Mouse (Mus musculus): ENCODE results near the gene Nlrc5.

Gene Nlrc5

DNA sequence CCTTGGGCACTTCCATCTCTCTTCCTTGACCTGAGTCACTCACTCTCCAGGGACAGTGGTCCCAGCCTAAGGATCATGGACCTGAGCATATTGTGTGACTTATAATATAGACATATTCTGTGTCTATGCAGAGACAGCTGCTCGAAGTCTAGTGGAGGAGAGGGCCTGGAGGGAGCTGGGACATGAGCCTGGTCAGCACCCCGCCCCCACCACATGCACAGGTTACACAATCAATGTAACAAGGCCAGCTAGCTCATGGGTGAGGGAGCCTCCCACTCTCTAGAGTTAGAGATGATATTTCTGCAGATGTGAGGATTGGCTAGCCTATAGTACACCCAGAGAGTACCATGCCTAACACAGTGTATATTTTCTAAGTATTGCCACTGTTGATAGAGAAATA, 36.6 kb downstream of the Nlrc5 start:
- no peak for DNase-seq (ENCODE audit: low spot score)

DNA sequence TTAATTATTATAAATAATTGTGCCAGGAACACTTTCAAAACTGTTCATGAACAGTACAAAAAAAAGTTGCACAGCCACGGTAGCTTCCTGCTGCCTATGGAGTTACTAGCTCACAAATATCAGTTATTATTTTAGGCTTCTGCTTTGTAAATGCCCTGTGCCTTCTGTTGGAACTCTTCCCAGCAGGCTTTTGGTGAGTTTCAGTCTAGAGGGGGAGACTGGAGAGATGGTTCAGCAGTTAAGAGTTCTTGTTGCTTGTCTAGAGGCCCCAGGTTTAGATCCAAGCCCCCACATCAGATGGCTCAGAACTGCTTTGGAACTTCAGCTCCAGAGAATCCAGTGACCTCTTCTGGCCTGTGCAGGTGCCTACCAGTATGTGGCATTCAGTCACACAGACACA, 37.1 kb downstream of the Nlrc5 start:
- DNase-seq (ENCODE audit: low spot score) = no peak

DNA sequence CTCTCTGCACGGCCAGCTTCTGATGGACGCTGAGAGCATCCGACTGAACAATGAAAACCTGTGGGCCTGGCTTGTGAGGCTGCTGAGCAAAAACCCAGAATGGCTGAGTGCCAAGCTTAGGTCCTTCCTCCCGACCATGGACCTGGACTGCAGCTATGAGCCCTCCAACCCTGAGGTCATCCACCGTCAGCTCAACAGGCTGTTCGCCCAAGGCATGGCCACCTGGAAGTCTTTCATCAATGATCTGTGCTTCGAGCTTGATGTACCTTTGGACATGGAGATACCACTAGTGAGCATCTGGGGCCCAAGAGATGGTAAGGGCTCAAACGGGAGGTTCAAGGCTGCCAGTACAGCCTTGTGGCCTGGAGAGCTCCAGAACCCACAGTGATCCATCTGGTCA, 38.6 kb downstream of the Nlrc5 start:
- DNase-seq (ENCODE audit: low spot score) = no peak

DNA sequence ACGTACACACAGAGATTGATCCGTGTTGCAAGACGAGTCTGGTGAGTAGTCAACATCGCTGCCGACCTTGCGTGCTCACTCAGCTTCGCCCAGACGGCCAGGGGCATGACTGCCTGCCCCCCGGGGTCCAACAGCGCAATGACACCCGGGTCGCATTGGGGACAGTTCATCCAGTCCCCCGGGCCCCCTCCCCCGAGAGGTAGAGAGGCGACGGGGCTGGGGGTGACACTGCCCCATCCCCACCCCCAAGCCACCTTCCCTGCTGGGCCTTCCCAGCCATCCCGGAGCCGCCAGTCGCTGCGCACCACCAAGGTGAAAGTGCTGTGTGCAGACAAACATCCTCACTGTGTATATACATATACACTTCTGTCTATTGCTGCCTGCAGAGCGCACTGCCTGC, 39.3 kb downstream of the Nlrc5 start:
- DNase-seq (ENCODE audit: low spot score) = no peak

DNA sequence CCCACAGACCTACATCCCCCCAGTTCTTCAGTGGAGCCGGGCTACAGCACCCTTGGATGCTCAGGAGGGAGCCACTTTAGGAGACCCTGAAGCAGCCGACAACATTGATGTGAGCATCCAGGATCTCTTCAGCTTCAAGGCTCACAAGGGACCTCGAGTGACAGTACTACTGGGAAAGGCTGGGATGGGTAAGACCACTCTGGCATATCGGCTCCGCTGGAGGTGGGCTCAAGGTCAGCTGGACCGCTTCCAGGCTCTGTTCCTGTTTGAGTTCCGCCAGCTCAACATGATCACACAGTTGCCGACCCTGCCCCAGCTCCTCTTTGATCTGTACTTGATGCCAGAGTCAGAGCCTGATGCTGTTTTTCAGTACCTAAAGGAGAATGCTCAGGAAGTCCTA, 41.6 kb downstream of the Nlrc5 start:
- DNase-seq (ENCODE audit: low spot score) = no peak

DNA sequence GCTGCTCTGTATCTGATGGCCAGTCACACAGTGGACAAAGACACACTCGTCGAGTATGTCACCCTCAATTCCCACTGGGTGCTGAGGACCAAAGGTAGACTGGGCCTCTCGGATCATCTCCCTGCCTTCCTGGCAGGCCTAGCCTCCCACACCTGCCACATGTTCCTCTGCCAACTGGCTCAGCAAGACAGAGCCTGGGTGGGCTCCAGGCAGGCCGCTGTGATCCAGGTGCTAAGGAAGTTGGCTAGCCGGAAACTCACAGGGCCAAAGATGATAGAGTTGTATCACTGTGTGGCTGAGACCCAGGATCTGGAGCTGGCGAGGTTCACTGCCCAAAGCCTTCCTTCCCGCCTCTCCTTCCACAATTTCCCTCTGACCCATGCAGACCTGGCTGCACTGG, 42.7 kb downstream of the Nlrc5 start:
- DNase-seq (ENCODE audit: low spot score) = no peak

DNA sequence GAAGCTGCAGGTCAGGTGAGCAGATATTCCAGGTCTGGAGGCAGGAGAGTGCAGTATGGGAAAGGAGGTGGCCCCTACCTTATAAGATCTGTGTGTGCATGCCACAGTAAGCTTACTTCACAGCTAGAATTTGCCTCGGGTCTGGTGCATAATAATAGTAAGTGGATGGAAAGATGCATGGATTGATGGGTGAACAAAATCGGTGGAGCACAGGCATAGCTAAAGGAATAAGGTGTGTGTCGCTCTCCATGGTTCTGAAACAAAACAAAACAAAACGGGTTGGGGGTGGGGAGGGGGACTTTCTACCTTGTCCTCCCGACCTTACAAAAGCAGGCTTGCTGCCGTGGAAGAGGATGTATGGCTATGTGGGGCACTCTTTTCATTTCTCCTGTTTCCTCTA, 47.9 kb downstream of the Nlrc5 start:
- no peak for DNase-seq (ENCODE audit: low spot score)

DNA sequence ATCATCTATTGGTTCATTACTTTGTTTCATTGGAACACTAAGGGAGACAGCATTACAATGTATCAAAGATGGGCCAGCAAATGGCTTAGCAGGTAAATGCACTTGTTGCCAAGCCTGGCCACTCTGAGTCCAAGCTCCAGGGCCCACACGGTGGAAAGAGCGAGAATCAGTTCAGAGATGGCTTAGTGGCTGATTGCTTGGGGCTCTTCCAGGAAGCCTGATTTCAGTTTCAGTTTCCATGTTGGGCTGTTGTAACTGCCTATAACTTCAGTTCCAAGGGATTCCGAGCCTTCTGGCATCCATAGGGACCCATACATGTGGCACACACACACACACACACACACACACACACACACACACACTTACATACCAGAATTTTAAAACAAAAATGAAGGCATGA, 51.1 kb downstream of the Nlrc5 start:
- no peak for DNase-seq (ENCODE audit: low spot score)

DNA sequence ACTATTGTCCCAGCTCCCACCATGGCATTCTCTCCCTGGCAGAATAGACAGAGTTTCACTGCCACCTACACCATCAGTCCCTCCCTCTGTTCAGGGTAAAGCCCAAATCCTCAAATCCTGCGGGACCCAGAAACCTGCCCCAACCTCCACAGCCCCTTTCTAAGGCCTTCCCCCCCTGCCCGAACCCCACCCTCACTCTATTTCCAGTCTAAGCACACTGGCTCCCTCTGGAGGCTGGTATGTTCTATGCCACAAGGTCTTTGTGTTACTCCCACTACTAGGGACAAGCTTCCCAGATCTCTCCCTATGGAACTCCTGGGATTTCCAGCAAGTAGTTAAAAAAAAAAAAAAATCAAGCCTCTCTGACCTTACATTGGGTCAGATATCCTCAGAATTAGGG, 51.7 kb downstream of the Nlrc5 start:
- DNase-seq (ENCODE audit: low spot score) = no peak

DNA sequence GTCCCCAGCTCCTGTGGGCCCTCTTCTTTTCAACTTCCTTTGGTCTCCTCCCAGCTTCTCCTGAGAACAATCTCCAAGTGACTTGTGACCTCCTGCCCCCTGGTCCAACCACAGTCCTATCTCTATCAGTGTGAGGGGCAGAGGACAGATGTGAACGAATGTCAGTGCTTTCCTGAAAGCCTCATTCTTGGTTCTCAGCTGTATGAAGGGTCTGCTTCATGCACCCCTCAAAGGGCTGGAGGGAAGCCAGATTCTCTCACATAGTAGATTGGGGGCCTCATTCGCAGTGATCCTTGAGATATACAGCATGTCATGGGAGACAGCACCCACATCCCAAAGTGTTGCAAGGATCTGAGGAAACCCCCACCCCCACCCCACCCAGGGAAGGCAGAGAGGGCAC, 53.9 kb downstream of the Nlrc5 start:
- no peak for DNase-seq (ENCODE audit: low spot score)

DNA sequence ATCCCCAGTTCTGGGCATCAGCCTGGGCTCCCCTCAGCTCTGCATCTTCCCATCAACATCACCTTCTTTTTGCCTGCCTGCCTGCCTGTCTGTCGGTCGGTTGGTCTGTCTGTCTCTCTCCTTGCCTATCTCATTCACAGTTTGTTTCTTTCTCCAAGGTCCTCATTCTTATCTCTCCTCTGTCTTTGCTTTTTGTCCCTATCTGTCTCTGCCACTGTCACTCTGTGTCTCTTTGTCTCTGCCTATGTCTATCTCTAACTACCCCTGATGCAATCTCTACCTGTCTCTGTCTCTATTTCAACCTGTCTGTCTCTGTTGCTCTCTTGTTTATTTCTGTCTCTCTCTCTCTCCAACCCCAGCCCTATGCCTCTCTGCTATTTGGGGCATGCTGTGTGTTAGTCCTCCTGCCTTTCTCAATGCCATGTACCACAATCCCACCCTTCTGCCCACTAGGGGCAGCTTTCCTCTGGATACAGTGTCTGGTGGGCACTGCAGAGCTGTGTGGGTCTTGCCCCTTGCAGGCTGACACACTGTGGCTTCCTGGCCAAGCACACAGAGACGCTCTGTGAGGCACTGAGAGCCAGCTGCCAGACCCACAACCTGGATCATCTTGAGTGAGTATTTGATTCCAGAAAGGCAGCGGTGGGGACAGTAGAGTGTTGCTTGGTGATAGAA, 55.8 kb downstream of the Nlrc5 start:
- no peak for DNase-seq (ENCODE audit: low spot score)

DNA sequence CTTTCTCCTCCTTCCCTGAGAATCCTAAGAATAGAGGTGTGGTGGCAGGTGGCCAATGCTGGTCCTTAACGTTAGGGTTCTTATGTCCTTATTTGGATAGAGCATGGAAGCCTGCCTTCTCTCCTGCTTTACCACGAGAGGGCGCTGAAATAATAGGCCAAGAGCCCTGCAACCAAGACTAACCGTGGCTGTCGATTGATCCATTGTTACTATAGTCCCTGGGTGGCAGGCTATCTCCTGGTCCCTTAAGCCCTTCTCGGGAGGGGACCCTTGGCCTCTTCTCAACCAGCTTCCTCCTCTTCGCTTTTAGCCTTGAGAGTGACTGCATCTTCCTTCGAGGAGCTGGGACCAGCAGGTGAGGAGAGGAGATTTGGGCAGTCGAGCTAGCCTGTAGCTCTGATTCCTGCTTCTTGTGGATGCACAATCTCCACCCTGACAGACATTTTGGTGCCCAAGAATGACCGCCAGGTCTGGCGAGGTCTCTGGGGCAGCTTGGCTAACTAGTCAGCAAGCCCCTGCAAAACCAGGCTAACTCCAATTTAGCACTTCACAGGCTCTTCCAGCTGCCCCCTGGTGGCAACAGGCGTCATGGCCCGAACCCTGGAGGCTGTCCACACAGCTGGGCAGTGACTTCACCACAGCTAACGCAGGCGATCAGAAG, 58.0 kb downstream of the Nlrc5 start:
- peak; percentile 50 for DNase-seq (ENCODE audit: low spot score)

DNA sequence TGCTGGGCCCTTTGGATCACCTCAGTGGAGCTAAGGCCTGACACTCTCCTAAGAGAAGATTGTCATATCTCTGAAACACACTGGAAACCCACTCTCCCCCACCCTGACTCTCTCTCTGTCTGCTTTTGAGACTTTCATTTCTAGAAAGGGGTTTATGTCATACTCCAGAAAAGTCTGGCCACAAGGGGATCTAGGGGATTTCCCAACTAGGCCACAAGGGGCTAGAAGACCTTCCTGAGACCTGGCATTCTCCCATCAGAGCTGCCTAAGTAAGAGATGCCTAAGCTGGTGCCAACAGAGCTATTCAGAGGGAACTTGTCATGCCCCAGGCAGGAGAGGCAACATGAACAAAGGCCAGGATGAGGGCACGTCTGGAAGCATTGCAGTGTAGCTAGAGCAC, 59.1 kb downstream of the Nlrc5 start:
- DNase-seq (ENCODE audit: low spot score) = no peak

DNA sequence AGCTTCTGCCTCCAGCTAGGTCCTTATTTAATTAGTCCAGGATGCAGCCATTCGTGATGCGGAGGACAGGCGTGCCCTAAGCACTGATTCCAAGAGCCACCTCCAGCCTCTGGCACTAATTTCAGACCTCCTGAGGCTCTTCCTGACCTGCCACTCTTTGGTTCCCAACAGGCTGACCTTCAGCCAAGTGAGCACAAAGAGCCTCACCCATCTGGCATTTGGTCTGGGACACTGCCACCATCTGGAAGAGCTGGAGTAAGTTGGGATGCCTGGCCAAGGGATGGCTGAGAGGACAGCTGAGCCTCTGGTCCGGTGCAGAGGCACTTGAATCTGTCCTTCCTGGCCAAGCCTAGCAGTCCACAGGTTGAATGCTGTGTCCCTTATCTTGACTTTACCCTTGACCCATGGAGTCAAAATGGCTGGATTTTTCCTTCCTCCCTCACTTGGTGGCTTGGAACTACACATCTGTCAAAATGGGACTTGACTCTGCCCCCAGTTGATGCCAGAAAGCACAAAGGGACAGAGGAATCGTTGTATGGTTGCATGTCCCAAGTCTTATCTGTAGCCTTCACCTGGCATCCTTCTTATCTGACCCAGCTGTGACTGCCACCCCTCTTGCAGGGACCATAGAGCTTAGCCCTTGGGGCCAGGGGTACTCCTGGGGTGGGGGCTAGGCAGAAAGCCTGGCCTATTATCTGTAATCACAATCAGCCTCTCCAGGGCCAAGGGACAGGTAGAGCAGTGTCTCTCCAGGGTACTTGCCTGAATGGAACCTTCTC, 81.5 kb downstream of the Nlrc5 start:
- no peak for DNase-seq (ENCODE audit: low spot score)

DNA sequence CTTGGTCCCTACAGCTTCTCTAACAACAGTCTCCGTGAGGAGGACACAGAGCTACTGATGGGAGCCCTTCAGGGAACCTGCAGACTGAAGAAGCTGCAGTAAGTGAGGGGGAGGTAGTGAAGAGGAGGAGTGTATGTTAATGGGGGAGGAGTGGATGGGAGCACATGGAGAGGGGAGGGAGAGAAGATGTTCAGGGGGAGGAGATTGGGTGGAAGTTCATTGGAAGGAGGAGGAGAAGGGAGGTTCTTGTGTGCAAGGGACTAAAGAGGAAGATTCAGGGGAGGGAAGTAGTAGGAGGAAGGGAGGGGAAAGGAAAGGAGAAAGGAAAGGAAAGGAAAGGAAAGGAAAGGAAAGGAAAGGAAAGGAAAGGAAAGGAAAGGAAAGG, 82.0 kb downstream of the Nlrc5 start:
- DNase-seq (ENCODE audit: low spot score) = no peak

DNA sequence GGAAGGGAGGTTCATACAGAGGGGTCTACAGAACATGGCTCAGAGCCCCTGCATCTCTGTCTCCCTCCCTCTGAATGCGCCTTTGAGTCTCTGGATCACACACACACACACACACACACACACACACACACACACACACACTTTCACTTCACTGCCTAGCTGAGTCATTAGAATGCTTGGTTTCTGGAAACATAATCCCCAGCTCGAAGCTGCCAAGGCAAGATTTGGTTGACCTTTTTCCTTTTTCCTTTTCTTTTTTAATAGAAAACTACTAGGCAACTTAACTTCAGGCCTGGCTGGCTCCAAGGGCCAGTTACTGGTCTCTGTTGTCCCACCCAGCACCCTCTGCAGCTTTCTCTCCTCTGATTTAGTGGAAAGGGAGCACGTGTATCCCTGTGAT, 82.6 kb downstream of the Nlrc5 start:
- DNase-seq (ENCODE audit: low spot score) = no peak

DNA sequence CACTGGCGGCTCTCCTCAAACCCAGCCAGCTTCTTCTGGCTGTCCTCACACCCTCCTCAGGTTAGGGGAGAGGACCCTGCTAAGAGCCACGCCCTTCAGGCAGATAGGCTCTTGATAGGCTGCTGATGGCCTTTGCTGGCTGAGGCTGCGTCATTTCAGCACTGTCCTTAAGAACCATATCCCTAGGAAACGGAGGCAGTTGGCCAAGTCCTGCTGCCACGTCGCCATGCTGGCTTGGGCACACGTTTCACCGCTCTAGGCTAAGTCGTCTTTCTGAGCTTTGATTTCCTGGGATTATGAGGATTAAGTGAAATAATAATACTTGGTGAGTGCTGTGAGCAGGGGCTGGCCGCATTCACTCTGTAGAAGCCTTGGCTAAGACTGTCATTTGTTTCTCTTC, 84.2 kb downstream of the Nlrc5 start:
- no peak for DNase-seq (ENCODE audit: low spot score)

DNA sequence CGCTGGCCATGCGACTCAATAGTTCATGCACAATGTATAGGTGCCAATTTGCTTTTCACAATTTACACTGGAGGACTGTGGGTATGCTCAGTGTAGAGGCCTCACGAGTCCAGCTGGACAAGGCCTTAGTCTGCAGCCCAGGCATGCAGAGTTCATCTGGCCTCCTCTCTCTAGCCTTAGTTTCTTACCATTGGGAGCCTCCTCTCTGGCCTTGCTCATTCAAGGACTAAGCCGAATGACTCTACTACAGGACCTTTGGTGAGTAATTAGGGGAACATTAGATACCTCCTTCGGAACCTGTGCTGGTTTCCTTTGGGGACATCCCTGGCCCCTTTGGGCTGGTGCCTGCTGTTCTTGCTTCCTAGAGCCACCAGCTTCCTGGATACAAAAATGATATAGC, 84.9 kb downstream of the Nlrc5 start:
- DNase-seq (ENCODE audit: low spot score) = no peak

DNA sequence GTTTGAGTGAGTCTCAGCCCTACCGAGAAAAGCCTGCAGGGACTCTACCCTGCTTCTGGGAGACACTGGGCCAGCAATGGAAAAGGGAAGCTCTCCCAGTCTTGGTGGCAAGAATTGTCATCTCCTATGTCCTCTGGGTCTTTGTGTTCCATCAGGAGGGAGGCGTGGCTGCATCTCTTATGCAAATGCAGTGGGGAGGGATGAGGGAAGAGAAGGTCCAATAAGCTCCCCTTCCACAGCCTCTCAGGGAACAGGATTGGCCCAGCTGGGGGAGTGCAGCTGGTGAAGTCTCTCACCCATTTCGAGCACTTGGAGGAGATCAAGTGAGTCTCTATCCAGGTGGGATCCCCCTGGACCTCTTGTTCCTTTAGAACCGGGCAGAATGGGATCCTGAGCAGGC, 87.3 kb downstream of the Nlrc5 start:
- no peak for DNase-seq (ENCODE audit: low spot score)

DNA sequence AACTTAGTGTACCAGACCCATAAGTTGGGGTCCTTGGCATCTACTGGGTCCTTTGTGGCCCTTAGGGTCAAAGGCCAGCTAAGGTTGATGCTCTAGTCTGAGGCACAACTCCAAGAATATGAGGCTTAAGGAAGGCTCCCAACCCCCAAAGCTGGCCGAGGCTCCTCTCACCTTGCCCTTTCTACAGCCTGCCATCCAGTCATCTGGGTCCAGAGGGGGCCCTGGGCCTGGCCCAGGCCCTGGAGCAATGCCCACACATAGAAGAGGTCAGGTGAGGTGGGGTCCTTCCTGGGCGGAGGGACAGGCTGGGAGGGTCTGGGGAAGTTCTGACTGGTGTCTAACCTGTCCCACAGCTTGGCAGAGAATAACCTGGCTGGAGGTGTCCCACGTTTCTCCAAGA, 88.3 kb downstream of the Nlrc5 start:
- no peak for DNase-seq (ENCODE audit: low spot score)

DNA sequence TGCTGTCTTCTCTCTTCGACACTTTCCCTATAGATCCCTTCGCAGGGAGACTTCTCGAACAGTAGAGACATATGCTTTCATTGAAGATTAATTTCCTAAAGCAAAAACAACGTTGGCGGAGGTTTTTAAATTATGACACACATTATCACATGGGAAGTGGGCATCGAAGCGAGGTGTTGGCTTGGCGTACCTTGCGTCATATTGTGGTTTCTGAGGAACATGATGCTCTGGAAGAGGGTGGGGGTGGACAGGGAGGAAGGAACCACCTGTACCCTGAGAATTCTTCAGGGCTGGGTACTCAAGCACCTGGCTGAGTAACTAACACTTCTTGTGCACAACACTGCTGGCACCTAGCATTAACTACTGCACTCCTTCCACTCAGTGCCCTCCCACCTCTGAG, 90.4 kb downstream of the Nlrc5 start:
- no peak for DNase-seq (ENCODE audit: low spot score)

DNA sequence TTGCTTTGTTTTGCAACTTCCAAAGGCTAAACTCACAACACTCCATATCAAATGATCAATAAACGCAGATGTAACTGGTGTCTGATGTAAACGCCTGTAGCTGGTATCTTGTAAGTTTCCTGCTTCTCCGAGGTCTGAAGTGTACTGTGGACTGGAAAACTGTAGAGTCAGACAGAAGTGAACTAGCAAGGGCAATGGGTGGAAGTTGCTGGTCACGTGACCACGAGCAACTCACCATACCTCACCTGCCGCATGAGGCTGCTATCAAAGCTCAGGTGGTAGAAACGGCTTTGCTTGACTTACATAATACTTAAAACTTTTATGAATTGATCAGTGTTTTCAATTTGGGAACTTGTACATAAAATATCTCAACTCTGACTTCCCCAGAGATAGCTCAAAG, 93.0 kb downstream of the Nlrc5 start:
- no peak for DNase-seq (ENCODE audit: low spot score)

DNA sequence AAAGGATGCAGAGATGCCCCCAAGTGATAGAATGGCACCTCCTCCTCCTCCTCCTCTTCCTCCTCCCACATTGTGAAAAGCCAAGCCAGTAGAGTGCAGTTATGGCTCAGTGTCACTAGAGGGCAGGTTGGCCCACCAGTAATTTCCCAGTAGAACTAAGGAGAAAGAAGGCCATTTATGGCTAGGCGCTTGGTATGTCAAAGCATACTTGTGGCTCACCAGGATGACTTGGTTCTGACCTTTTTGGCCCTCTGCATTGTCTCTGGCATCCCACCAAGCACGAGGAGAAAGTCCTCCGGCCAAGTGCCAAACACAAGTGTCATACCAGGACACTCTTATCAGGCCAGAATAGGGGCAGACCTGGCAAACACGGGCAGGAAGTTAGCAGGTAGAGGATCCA, 94.1 kb downstream of the Nlrc5 start:
- DNase-seq (ENCODE audit: low spot score) = peak; percentile 40

DNA sequence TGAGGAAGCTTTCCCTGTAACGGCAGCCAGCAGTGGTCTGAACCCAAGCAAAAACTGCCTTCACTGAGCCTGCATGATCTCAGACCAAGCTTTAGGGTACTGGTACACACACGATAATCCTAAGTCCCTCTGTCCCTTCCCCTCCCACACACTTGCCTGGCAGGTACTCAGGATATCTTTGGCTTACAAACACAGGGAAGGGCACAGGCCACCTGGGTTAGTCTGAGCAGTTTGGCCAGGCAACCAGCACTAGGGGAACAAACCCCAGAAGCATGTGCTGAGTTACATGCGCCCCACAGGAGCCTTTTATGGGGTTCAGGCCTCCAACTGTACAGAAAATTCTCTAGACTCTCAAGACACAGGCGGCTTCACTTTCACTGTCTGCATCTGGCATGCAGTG, 95.7 kb downstream of the Nlrc5 start:
- DNase-seq (ENCODE audit: low spot score) = no peak
